Mouse (Mus musculus): ENCODE results near the gene Zfp638.

GRCm38 (mm10) chr6:84025636-84026035 is 158.7 kb downstream of the Zfp638 start:
- TF ChIP-seq CTCF (conservative IDR thresholded peaks at IDR 0.05; ENCODE audit: insufficient read depth, insufficient read length, low read depth, low read length) (no peak), POLR2A (IDR thresholded peaks at IDR 0.05; ENCODE audit: low read depth, low read length) (no peak)

Data from kidney, adult 2 months (tissue).